Mouse (Mus musculus) G1E (cell line): Measurements from ENCODE around the gene Atg5.

Source experiments
- CTCF ChIP-seq: IDR thresholded peaks from 2 replicates; pipeline ENCODE4 v1.5.1; 2012; ENCODE audit warnings: low read depth, low read length, inconsistent platforms, mixed read lengths
- GATA1 ChIP-seq: IDR thresholded peaks from 2 replicates; pipeline ENCODE4 v1.6.1; 2012; ENCODE audit warnings: borderline replicate concordance, low read length, inconsistent platforms, mixed read lengths
- POLR2AphosphoS5 ChIP-seq: IDR thresholded peaks from 2 replicates; pipeline ENCODE4 v1.6.1; 2012; ENCODE audit warnings: low read depth, low read length, inconsistent platforms; ENCODE audit not compliant: insufficient replicate concordance
- TAL1 ChIP-seq: conservative IDR thresholded peaks from 2 replicates; pipeline ENCODE4 v1.6.1; 2012; ENCODE audit warnings: low read depth, low read length, inconsistent platforms, mixed read lengths

DNA sequence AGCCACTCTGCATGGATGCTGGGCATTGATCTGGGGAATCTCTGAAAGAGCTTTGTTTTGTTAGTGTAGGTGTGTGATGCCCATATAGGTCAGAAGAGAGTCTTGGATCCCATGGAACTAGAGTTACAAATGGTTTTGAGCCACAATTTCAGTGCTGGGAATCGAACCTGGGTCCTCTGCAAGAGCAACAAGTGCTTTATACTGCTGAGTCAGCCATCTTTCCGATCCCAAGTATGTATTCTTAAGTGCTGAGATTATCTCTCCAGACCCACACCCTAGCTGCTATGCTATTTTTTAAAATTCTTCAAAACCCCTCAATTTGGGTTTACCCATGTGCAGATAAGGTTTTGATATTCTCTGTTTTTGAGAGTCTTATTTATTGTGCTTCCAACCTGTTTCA is 22.7 kb downstream of the Atg5 start:
- TF ChIP-seq CTCF (no peak), TAL1 (no peak), GATA1 (no peak), POLR2AphosphoS5 (no peak)
